Mouse (Mus musculus): ENCODE data around the gene Eps8. TPM values are rescaled to one million over a fixed set of nuclear protein-coding genes. Genes with fewer than 3 reads are reported as not detected.

The Eps8 gene
- polyA plus RNA-seq, 1 experiment, result 16.0 TPM

- Histone ChIP-seq H3K4me3 (replicated peaks; ENCODE audit: extremely low read depth, low read depth, low read length) (no peak overlapping the region), H3K4me1 (ENCODE audit: control insufficient read depth, insufficient read depth, low read length) (no peaks in the 10 kb centered on the region)
- WGBS, result 61% methylated on average over 11 of the region's 11 CpGs
- no peak for TF ChIP-seq CTCF (IDR thresholded peaks at IDR 0.05; ENCODE audit: insufficient read depth, low read length)
- no peak for TF ChIP-seq POLR2A (IDR thresholded peaks at IDR 0.05; ENCODE audit: borderline replicate concordance, extremely low read depth, low read depth, low read length)
- DNase-seq, result no peak
These were observed 33.9 kb upstream of the Eps8 start for GRCm38 (mm10) chr6:137688506-137689105.

GRCm38 (mm10) chr6:137688079-137688478 lies 33.4 kb upstream of the Eps8 start:
- TF ChIP-seq POLR2A (IDR thresholded peaks at IDR 0.05; ENCODE audit: borderline replicate concordance, extremely low read depth, low read depth, low read length) (no peak), CTCF (IDR thresholded peaks at IDR 0.05; ENCODE audit: insufficient read depth, low read length) (no peak)
- Histone ChIP-seq H3K4me1 (ENCODE audit: control insufficient read depth, insufficient read depth, low read length) (no peaks in the 10 kb centered on the region), H3K4me3 (replicated peaks; ENCODE audit: extremely low read depth, low read depth, low read length) (no peak overlapping the region)
- WGBS, result 80% methylated on average over 3 of the region's 3 CpGs
- DNase-seq, result no peak

GRCm38 (mm10) chr6:137687667-137688066 lies 33.0 kb upstream of the Eps8 start:
- no peaks in the 10 kb centered on the region for H3K4me1 ChIP-seq (ENCODE audit: control insufficient read depth, insufficient read depth, low read length)
- no peak for TF ChIP-seq POLR2A (IDR thresholded peaks at IDR 0.05; ENCODE audit: borderline replicate concordance, extremely low read depth, low read depth, low read length)
- TF ChIP-seq CTCF (IDR thresholded peaks at IDR 0.05; ENCODE audit: insufficient read depth, low read length), result no peak
- no peak overlapping the region for H3K4me3 ChIP-seq (replicated peaks; ENCODE audit: extremely low read depth, low read depth, low read length)
- WGBS, result 79% methylated on average over 5 of the region's 5 CpGs
- DNase-seq, result no peak

- no peak for DNase-seq
- no peak overlapping the region for H3K4me3 ChIP-seq (replicated peaks; ENCODE audit: extremely low read depth, low read depth, low read length)
- H3K4me1 ChIP-seq (ENCODE audit: control insufficient read depth, insufficient read depth, low read length), result no peaks in the 10 kb centered on the region
- 63% methylated on average over 2 of the region's 2 CpGs for WGBS
- no peak for TF ChIP-seq CTCF (IDR thresholded peaks at IDR 0.05; ENCODE audit: insufficient read depth, low read length)
- TF ChIP-seq POLR2A (IDR thresholded peaks at IDR 0.05; ENCODE audit: borderline replicate concordance, extremely low read depth, low read depth, low read length), result no peak
These were observed 28.0 kb upstream of the Eps8 start for GRCm38 (mm10) chr6:137682629-137683028.

- DNase-seq, result no peak
- WGBS, result 89% methylated on average over 2 of the region's 2 CpGs
- H3K4me1 ChIP-seq (ENCODE audit: control insufficient read depth, insufficient read depth, low read length), result no peaks in the 10 kb centered on the region
- TF ChIP-seq CTCF (IDR thresholded peaks at IDR 0.05; ENCODE audit: insufficient read depth, low read length) (no peak), POLR2A (IDR thresholded peaks at IDR 0.05; ENCODE audit: borderline replicate concordance, extremely low read depth, low read depth, low read length) (no peak)
- H3K4me3 ChIP-seq (replicated peaks; ENCODE audit: extremely low read depth, low read depth, low read length), result no peak overlapping the region
These were observed 26.3 kb upstream of the Eps8 start for GRCm38 (mm10) chr6:137681000-137681399.

GRCm38 (mm10) chr6:137676581-137676980 lies 21.9 kb upstream of the Eps8 start:
- H3K4me1 ChIP-seq (ENCODE audit: control insufficient read depth, insufficient read depth, low read length), result no peaks in the 10 kb centered on the region
- 71% methylated on average over 12 of the region's 12 CpGs for WGBS
- TF ChIP-seq CTCF (IDR thresholded peaks at IDR 0.05; ENCODE audit: insufficient read depth, low read length) (no peak), POLR2A (IDR thresholded peaks at IDR 0.05; ENCODE audit: borderline replicate concordance, extremely low read depth, low read depth, low read length) (no peak)
- DNase-seq, result no peak
- no peak overlapping the region for H3K4me3 ChIP-seq (replicated peaks; ENCODE audit: extremely low read depth, low read depth, low read length)

- no peaks in the 10 kb centered on the region for H3K4me1 ChIP-seq (ENCODE audit: control insufficient read depth, insufficient read depth, low read length)
- WGBS, result 52% methylated on average over 5 of the region's 5 CpGs
- no peak for TF ChIP-seq POLR2A (IDR thresholded peaks at IDR 0.05; ENCODE audit: borderline replicate concordance, extremely low read depth, low read depth, low read length)
- no peak for TF ChIP-seq CTCF (IDR thresholded peaks at IDR 0.05; ENCODE audit: insufficient read depth, low read length)
- no peak overlapping the region for H3K4me3 ChIP-seq (replicated peaks; ENCODE audit: extremely low read depth, low read depth, low read length)
- no peak for DNase-seq
These were observed 20.9 kb upstream of the Eps8 start for GRCm38 (mm10) chr6:137675556-137675955.

GRCm38 (mm10) chr6:137673301-137673700 lies 18.6 kb upstream of the Eps8 start:
- 94% methylated on average over 15 of the region's 15 CpGs for WGBS
- TF ChIP-seq CTCF (IDR thresholded peaks at IDR 0.05; ENCODE audit: insufficient read depth, low read length), result no peak
- no peak for TF ChIP-seq POLR2A (IDR thresholded peaks at IDR 0.05; ENCODE audit: borderline replicate concordance, extremely low read depth, low read depth, low read length)
- no peak for DNase-seq
- H3K4me1 ChIP-seq (ENCODE audit: control insufficient read depth, insufficient read depth, low read length), result no peaks in the 10 kb centered on the region
- no peak overlapping the region for H3K4me3 ChIP-seq (replicated peaks; ENCODE audit: extremely low read depth, low read depth, low read length)

- 78% methylated on average over 10 of the region's 10 CpGs for WGBS
- no peak for TF ChIP-seq POLR2A (IDR thresholded peaks at IDR 0.05; ENCODE audit: borderline replicate concordance, extremely low read depth, low read depth, low read length)
- no peak for TF ChIP-seq CTCF (IDR thresholded peaks at IDR 0.05; ENCODE audit: insufficient read depth, low read length)
- H3K4me1 ChIP-seq (ENCODE audit: control insufficient read depth, insufficient read depth, low read length), result no peaks in the 10 kb centered on the region
- DNase-seq, result no peak
- H3K4me3 ChIP-seq (replicated peaks; ENCODE audit: extremely low read depth, low read depth, low read length), result no peak overlapping the region
These were observed 16.9 kb upstream of the Eps8 start for GRCm38 (mm10) chr6:137671561-137671960.

- Histone ChIP-seq H3K4me3 (replicated peaks; ENCODE audit: extremely low read depth, low read depth, low read length) (no peak overlapping the region), H3K4me1 (ENCODE audit: control insufficient read depth, insufficient read depth, low read length) (no peaks in the 10 kb centered on the region)
- WGBS, result 92% methylated on average over 9 of the region's 9 CpGs
- DNase-seq, result no peak
- TF ChIP-seq CTCF (IDR thresholded peaks at IDR 0.05; ENCODE audit: insufficient read depth, low read length) (no peak), POLR2A (IDR thresholded peaks at IDR 0.05; ENCODE audit: borderline replicate concordance, extremely low read depth, low read depth, low read length) (no peak)
These were observed 16.1 kb upstream of the Eps8 start for GRCm38 (mm10) chr6:137670820-137671219.

Data from lung, adult 2 months (tissue).